Mouse (Mus musculus) Patski (cell line): ENCODE measurements around the gene Bcas1. TPM values are rescaled to one million over a fixed set of nuclear protein-coding genes. Genes with fewer than 3 reads are reported as not detected.

Experiments used
- ATAC-seq: fragments of 100-300 bp; one replicate; pipeline ENCODE4 v1.8.0; 2021
- CTCF ChIA-PET: fragments of 350-600 bp; sonication (Branson Sonifier 250); formaldehyde crosslinking; loops from one replicate; lab custom pipeline; 2022; ENCODE audit warnings: inconsistent platforms; lab: Charles Lee
- POLR2A ChIA-PET: fragments of 350-600 bp; sonication (Branson Sonifier 250); formaldehyde crosslinking; loops from one replicate; lab custom pipeline; 2022; ENCODE audit warnings: antibody characterized with exemption, inconsistent platforms; lab: Charles Lee
- DNase-seq: peaks from one replicate; pipeline ENCODE4 v3.0.0-alpha.2; 2011; ENCODE audit warnings: low read depth, low spot score
- H3K27me3 ChIP-seq: fragments of 371-371 bp; one replicate; pipeline ENCODE4 v1.5.1; 2021
- CTCF ChIP-seq: fragments of 100-300 bp; IDR thresholded peaks from one replicate; pipeline ENCODE4 v1.5.1; 2021
- in situ Hi-C: fragments of 300-500 bp; cut with MboI; formaldehyde crosslinking; loops from 3 replicates; pipeline ENCODE4 v1.11.1; 2018; ENCODE audit warnings: low pct_unique_long_range_greater_than_20kb, mixed read lengths
- polyA plus RNA-seq: library from polyadenylated mRNA; unstranded; gene quantifications from one replicate; pipeline ENCODE4 v1.2.3, GENCODE M21; 2021

The Bcas1 gene
- polyA plus RNA-seq, 1 experiment from 2014 or later: not detected

- H3K27me3 ChIP-seq: no peaks in the 10 kb centered on the region
- TF ChIP-seq CTCF: peak; percentile 79
- ChIA-PET CTCF (interaction anchor here (0.7 to 2.3 kb wide), 14 partner anchors 10 to 242 kb away, joined by 3 to 7 read pairs (median 4); no protein-coding TSS in a partner anchor), POLR2A (no interaction called here)
- no peak for ATAC-seq
- in situ Hi-C loops: no loop called here
- no peak for DNase-seq
These were observed 84.4 kb downstream of the Bcas1 start for GRCm38 (mm10) chr2:170343133-170343818.

GRCm38 (mm10) chr2:170342312-170342830, 85.3 kb downstream of the Bcas1 start:
- in situ Hi-C loops: no loop called here
- CTCF ChIA-PET: interaction anchor here (1.1 to 1.5 kb wide), 5 partner anchors 9 to 230 kb away, joined by 3 to 6 read pairs (median 4); no protein-coding TSS in a partner anchor
- DNase-seq (no peak), ATAC-seq (no peak)
- POLR2A ChIA-PET: no interaction called here
- no peaks in the 10 kb centered on the region for H3K27me3 ChIP-seq
- TF ChIP-seq CTCF: no peak

GRCm38 (mm10) chr2:170341179-170341578, 86.5 kb downstream of the Bcas1 start:
- ChIA-PET CTCF (interaction anchor here (1.3 to 1.5 kb wide), 4 partner anchors 10 to 186 kb away, joined by 3 to 6 read pairs (median 4); no protein-coding TSS in a partner anchor), POLR2A (interaction anchor here (0.6 to 0.8 kb wide), 2 partner anchors 9 to 59 kb away, joined by 3 read pairs; no protein-coding TSS in a partner anchor)
- no peaks in the 10 kb centered on the region for H3K27me3 ChIP-seq
- no peak for ATAC-seq
- no peak for TF ChIP-seq CTCF
- no peak for DNase-seq
- in situ Hi-C loops: no loop called here

- POLR2A ChIA-PET: no interaction called here
- CTCF ChIA-PET: interaction anchor here (1.4 kb wide), 1 partner anchor 65 kb away, joined by 3 read pairs; no protein-coding TSS in a partner anchor
- DNase-seq (no peak), ATAC-seq (no peak)
- in situ Hi-C loops: no loop called here
- TF ChIP-seq CTCF: no peak
- H3K27me3 ChIP-seq: no peaks in the 10 kb centered on the region
These were observed 91.3 kb downstream of the Bcas1 start for GRCm38 (mm10) chr2:170336266-170336760.

GRCm38 (mm10) chr2:170335168-170335567, 92.5 kb downstream of the Bcas1 start:
- no peaks in the 10 kb centered on the region for H3K27me3 ChIP-seq
- DNase-seq: no peak
- POLR2A ChIA-PET: no interaction called here
- no peak for TF ChIP-seq CTCF
- CTCF ChIA-PET: interaction anchor here (0.7 to 1.4 kb wide), 2 partner anchors 45 to 66 kb away, joined by 3 read pairs; no protein-coding TSS in a partner anchor
- in situ Hi-C loops: no loop called here
- ATAC-seq: no peak

GRCm38 (mm10) chr2:170331870-170332269, 95.8 kb downstream of the Bcas1 start:
- CTCF ChIA-PET: interaction anchor here (1.1 kb wide), 1 partner anchor 13 kb away, joined by 3 read pairs; no protein-coding TSS in a partner anchor
- POLR2A ChIA-PET: no interaction called here
- no peak for DNase-seq
- in situ Hi-C loops: no loop called here
- ATAC-seq: no peak
- no peak for TF ChIP-seq CTCF
- no peaks in the 10 kb centered on the region for H3K27me3 ChIP-seq

- in situ Hi-C loops: no loop called here
- ATAC-seq: no peak
- no peaks in the 10 kb centered on the region for H3K27me3 ChIP-seq
- ChIA-PET CTCF (no interaction called here), POLR2A (no interaction called here)
- TF ChIP-seq CTCF: no peak
- no peak for DNase-seq
These were observed 97.2 kb downstream of the Bcas1 start for GRCm38 (mm10) chr2:170330466-170330865.

GRCm38 (mm10) chr2:170329921-170330320, 97.7 kb downstream of the Bcas1 start:
- in situ Hi-C loops: no loop called here
- no peaks in the 10 kb centered on the region for H3K27me3 ChIP-seq
- POLR2A ChIA-PET: interaction anchor here (0.6 kb wide), 1 partner anchor 11 kb away, joined by 3 read pairs; no protein-coding TSS in a partner anchor
- TF ChIP-seq CTCF: no peak
- CTCF ChIA-PET: interaction anchor here (1.1 kb wide), 1 partner anchor 13 kb away, joined by 3 read pairs; no protein-coding TSS in a partner anchor
- no peak for DNase-seq
- no peak for ATAC-seq

- in situ Hi-C loops: no loop called here
- ChIA-PET POLR2A (no interaction called here), CTCF (interaction anchor here (0.9 to 1.7 kb wide), 2 partner anchors 20 to 87 kb away, joined by 3 to 6 read pairs; no protein-coding TSS in a partner anchor)
- no peak for TF ChIP-seq CTCF
- ATAC-seq (no peak), DNase-seq (no peak)
- no peaks in the 10 kb centered on the region for H3K27me3 ChIP-seq
These were observed 103.7 kb downstream of the Bcas1 start for GRCm38 (mm10) chr2:170323925-170324347.

GRCm38 (mm10) chr2:170322013-170322414, 105.6 kb downstream of the Bcas1 start:
- no peak for TF ChIP-seq CTCF
- ChIA-PET CTCF (no interaction called here), POLR2A (interaction anchor here (1.3 kb wide), 1 partner anchor 40 kb away, joined by 3 read pairs; no protein-coding TSS in a partner anchor)
- no peaks in the 10 kb centered on the region for H3K27me3 ChIP-seq
- in situ Hi-C loops: no loop called here
- DNase-seq (peak; percentile 69), ATAC-seq (peak; percentile 92)
